Mouse (Mus musculus) adrenal gland, adult 8-10 months (tissue): ENCODE results near the gene Ppia. TPM values are rescaled to one million over a fixed set of nuclear protein-coding genes. Genes with fewer than 3 reads are reported as not detected.
"Not testable (repeated sequence)": the region's sequence is repeated elsewhere in the genome, so short reads cannot be mapped to it uniquely, and the experiment has no call there.

Experiments
- DNase-seq: peaks from one replicate; pipeline ENCODE4 v3.0.0; 2022
- total RNA-seq, 4 experiments: library from RNA; stranded (reverse); gene quantifications; 2 replicates each; pipeline ENCODE4 v1.2.4; 2022

Gene Ppia
- total RNA-seq, 4 experiments from 2014 or later: 1,457 to 1,759 (median 1,529) TPM

DNA sequence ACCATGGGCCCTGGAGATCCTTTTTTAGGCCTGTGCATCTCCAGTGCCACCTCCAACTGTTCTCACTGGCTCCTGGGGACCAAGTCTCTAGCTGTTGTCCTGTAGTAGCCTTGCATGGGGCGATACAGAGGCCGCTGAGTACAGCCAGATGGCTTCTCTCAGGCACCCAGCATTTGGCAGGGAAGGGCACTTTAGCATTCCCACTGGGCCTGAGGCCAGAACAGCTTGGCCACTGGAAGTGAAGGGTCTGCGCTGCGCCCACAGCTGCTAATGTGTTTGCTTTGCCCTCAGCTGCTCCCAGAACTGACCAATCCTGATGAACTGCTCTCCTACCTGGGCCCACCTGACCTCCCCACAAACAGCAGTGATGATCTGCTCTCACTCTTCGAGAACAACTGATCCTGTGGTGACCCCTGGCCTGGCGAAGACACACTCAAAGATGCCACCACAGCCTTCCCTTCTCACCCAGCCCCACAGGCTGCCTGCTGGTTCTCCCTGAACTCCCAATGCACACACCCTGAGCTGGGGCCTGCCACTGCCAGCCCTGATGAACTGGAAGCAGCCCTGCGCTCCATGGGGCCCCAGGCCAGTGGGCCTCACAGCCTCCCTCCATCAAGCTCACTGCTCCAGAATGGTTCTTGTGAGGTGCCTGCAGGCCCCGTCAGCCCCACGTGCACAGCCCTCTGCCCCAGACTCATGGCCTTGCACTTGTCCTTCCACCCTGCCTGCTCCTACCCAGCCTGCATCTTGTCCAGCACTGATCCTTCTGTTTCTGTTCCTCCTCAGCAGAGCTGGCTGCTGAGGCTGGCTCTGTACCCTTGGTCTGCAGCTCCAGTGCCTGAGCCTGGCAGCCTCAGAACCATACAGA lies 10.3 kb upstream of the Ppia start:
- DNase-seq: no peak

DNA sequence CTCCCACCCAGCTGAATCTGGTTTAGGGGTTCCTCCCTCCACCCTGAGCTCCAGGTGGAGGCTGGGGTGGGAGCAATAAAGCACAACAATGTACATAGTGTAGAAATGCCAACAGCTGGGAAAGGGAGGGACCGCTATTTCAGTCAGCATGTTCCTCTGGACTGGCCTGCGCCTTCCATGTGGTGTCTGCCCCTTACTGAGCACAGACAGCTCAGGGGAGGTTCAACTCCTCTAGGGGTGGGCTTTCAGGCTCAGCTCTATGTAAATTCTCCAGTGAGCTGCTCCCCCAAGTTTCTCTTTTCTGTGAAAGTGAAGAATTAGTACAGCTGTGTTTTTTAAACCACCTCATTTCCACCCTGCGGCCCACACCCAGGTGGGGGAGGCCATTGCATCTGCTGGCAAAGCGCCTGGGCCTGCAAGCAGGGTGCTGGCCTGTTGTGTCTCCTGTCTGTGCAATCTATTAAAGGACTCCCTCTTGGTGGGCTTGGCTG lies 9.6 kb upstream of the Ppia start:
- no peak for DNase-seq

DNA sequence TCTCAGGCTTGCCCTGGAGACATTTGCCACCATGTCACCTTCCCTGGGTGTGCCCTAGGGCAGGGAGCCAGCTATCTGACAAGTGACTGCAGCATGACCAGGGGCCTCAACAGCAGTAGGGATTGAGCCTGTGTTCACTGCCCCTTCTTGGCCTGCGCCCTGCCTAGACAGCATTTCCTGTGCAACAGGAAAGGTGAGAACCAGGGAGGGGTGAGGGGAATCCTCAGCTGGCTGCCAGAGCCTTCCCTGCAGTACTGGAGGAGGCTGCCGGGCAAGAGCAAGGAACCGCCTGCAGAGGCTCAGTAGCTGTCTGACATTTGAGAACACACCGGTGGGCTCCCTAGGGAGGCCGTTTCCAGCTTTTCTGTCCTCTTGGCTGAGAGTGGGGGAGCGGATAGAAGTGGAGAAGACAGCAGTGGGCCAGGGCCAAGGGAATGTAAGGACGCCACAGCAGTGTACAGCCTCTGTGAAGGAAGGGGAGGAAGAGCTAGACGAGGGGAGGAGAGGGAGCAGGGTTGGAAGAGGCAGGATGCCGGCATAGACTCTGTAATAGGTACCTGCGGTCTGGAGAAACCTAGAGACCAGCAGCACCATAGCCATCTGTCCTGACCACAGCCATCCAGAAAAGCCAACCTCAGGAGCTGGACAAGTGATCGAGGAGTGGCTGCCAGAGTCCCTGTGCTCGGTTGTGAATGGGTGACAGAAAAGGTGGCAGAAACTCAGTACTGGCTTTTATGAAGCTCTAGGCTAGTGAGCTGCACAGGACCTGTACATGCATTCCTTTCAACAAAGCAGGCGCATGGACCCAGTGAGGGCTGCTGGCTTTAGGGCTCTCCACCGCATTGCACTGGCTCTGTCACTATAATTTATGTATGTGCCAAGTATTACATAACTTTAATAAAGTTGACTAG lies 8.7 kb upstream of the Ppia start:
- peak; percentile 80 for DNase-seq

GRCm38 (mm10) chr11:6407162-6407621 lies 8.1 kb upstream of the Ppia start:
- DNase-seq: no peak

- no peak for DNase-seq
These were observed 5.1 kb upstream of the Ppia start for GRCm38 (mm10) chr11:6410050-6410602.

DNA sequence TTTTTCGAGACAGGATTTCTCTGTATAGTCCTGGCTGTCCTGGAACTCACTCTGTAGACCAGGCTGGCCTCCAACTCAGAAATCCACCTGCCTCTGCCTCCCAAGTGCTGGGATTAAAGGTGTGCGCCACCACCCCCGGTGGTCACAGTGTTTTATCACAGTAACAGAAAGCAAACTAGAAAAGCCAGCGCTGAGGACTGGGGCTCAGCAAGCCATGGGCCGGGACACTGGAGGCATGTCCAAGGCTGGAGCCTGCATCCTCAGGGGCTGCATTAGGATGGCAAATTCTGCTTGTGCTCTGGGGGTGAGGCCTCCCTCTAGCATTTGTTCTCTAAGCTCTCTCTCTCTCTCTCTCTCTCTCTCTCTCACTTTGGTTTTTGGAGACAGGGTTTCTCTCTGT lies 4.5 kb upstream of the Ppia start:
- not testable (repeated sequence) for DNase-seq

- DNase-seq: peak; percentile 73
These were observed 3.6 kb upstream of the Ppia start for GRCm38 (mm10) chr11:6411684-6412083.

DNA sequence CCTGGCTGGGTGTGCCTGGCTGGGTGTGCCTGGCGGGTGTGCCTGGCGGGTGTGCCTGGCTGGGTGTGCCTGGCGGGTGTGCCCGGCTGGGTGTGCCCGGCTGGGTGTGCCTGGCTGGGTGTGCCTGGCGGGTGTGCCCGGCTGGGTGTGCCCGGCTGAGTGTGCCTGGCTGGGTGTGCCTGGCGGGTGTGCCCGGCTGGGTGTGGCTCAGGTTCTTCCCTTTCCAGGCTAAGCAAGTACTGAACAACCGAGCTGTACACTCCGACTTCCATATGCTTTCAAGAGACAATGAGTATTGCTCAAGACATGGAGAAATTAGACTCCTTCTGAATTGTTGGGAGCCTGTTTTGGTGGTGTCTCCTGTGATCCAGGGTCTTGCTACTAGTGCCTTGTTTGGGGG lies 2.0 kb upstream of the Ppia start:
- DNase-seq: no peak

DNA sequence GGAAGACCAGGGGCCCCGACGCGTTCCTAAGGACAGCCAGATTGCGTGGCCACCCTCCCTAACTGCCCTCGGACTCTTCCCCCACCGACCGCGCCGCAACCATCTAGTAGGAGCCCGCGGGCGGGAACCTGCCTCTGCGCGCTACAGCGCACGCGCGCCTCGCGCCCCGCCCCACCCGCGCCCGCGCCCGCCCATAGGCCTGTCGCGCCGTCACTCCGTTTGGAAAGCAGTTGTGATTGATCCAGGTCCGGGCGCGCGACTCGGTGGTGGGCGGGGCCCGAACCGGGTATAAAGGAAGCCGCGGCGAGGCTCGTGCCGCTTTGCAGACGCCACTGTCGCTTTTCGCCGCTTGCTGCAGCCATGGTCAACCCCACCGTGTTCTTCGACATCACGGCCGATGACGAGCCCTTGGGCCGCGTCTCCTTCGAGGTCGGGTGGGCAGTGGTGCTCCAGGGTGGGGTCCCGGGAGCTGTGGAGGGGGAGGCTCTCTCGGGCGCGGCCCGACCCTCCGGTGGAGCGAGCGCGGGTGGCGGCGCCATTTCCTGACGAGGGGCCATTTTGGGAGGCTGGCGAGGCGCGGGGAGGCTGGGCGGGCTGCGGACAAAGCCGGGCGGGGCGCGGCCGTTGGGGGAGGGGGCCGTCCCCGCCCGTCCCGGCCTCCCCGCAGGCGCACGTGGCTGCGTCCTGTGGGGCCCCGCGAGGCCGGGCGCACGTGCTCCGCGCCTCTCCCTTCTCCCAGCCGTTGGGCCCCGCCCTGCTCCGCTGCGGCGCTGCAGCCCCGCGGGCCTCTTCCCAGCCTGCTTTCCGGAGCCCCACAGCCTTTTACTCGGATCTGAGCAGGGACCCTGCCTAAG lies 535 bp downstream of the Ppia start:
- DNase-seq: peak; percentile 97

GRCm38 (mm10) chr11:6416405-6417034 lies 1.3 kb downstream of the Ppia start:
- peak; percentile 82 for DNase-seq

DNA sequence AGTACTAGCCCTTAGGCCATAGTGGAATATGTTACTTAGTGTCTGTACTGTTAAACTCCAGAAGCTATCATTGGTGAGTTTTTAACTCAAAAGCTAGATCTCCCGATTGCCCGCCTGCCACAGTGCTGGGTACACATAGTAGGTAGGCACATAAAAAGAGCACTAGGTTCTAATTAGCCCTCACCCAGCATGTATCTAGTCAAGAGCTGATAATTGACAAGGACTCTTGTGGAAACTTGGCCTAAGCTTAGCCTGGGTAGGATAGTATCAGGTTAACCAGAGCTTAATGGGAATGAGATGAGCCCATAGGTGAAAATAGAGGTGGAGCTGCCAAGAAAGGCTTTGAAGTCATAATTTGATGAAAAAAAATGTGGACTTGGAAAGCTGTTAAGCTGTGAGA lies 1.8 kb downstream of the Ppia start:
- no peak for DNase-seq

DNA sequence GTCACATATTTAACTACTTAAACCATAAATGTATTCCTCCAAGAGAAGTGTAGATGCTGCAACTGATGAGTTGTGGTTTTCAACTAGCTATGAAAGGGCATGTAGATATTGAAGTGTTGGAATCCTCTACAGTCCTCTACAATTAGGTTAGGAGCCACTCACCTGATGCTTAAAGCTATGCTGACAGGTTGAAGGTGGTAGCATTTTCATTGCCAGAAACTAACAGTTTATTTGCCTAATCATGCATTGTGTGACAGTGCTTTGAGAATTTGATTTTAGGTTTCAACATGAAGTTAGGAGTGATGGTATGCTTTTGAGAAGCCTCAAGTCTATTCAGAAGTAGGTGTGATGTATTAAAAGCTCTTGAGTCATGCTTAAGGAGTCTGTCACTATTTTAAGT lies 2.2 kb downstream of the Ppia start:
- DNase-seq: no peak

GRCm38 (mm10) chr11:6418751-6419150 lies 3.5 kb downstream of the Ppia start:
- no peak for DNase-seq

DNA sequence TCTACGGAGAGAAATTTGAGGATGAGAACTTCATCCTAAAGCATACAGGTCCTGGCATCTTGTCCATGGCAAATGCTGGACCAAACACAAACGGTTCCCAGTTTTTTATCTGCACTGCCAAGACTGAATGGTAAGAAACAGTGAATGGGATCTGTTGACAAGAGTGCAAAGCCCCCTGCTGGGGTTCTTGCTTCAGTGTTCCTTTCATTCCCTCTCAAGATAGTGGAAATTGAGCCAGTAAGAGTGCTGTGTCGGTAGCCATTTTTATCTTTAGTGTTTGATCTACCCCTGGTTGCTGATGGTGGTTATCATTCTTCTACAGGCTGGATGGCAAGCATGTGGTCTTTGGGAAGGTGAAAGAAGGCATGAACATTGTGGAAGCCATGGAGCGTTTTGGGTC lies 3.9 kb downstream of the Ppia start:
- DNase-seq: not testable (repeated sequence)

DNA sequence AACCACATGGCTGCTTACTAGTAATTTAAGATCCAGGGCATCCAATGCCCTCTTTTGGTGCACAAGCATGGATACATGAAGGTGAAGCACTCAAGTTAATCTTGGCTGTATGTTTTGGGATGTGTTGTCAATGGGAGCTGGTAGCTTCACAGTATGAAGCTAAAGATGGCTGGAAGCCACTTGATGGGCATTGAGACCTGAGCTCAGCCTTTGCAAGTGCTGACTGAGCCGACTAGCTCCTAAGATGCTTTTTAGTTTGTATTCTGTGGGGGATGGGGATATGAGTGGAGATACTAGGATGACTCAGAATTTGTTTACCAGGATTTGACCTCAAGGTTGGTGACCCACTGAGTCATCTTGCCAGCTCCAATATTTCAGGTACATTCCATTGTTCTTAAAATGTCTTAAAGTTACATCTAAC lies 5.0 kb downstream of the Ppia start:
- no peak for DNase-seq

DNA sequence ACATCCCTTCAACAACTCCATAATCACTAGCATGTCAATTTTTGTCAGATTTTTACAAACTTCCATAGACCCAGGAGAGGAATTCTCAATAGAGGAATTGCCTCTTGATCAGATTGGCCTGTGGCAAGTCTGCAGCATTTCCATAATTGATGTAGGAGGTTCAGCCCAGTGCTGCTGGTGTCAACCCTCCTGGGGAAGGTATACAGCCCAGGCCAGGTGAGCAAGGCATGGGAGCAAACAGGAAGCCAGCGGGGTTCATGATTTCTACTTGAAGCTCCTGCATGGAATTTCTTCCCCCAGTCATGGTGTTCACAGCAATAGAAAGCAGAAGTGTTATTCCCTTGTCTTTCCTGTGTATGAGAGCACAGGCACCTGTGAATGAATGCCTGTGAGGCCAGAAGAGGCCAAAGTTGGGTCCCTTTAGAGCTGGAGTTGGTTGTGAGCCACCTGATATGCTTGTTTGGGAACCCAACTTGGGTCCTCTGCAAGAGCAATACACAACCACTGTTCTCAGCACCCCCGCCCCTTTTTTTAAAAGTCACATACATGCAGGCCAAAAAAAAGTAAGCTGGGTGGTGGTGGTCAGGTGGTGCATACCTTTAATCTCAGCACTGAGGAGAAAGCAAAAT lies 5.6 kb downstream of the Ppia start:
- no peak for DNase-seq

DNA sequence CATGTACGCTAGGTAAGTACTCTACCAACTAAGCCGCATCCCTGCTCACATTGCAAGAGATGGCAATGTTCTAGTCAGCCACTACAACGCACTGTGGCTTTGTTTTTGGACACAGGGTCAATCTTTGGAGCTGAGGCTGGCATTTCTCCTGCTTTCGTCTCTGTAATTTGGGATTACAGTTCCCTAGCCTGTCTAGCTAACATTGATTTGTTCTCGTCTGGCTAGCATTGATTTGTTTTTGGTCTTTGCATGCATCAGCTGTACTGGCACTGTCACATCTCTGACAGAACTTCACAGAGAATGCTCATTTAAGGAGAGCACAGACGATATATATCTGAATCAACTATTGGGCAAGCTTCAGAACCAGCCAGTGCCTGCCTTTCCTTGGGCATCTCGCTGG lies 14.9 kb downstream of the Ppia start:
- no peak for DNase-seq

DNA sequence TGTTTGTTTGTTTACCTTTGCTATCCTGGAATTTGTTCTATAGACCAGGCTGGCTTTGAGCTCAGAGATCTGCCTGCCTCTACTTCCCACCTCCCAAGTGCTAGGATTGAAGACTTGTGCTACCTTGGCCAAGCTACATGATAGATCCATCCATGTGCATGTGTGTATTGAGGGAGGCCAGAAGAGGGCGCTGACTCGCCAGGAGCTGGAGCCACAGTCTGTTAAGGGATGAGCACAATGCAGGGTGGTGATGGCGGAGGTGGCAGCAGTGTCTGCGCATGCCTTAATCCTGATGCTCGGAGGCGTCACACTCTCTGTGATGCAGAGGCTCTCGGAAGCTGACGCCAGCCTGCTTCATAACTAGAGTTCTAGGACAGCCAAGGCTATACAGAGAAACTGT lies 21.2 kb downstream of the Ppia start:
- no peak for DNase-seq

DNA sequence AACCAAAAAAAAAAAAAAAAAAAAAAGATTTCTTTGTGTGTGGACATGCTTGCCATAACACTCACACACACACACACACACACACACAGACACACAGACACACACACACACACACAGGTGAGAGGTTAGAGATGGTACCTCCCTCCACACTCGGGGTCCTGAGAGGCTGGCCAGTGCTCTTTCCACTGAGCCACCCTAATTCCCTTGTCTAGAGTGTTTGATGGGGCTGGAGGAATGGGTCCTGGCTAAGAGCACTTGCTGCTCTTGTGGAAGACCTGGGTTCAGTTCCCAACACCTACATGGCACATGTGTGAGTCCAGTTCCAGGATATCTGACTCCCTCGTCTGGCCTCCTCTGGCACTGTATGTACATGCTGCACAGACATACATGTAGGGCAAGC lies 22.4 kb downstream of the Ppia start:
- DNase-seq: no peak

DNA sequence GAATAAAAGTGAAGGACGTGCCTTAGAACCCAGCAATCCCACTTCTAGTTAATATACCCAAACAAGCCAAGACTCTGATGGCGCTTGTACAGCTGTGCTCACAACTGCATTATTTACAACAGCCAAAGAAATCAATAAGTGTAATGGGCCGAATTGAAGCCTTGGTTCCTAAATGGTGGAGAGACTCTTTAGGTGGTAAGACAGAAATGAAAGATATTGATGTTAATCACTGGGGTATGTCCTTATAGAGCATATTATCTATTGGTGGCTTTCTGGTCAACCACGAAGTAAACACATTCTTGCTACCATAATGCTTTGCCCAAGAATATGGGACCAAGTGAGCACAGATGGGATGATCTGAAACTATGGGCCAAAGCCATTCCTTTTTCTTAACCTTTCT lies 24.9 kb downstream of the Ppia start:
- DNase-seq: no peak

- no peak for DNase-seq
These were observed 27.3 kb downstream of the Ppia start for GRCm38 (mm10) chr11:6442566-6442965.
